Mouse (Mus musculus) forelimb bud, embryonic 11.5 days (tissue): ENCODE results near the gene Slc17a8.
A peak's percentile ranks its signal among the peaks of the same experiment; 100 is the strongest.
"Not testable (repeated sequence)": the region's sequence is repeated elsewhere in the genome, so short reads cannot be mapped to it uniquely, and the experiment has no call there.

Experiments used
- DNase-seq: peaks from one replicate; pipeline ENCODE4 v3.0.0-alpha.2; 2012; ENCODE audit warnings: low read depth, low spot score

Slc17a8 gene

DNA sequence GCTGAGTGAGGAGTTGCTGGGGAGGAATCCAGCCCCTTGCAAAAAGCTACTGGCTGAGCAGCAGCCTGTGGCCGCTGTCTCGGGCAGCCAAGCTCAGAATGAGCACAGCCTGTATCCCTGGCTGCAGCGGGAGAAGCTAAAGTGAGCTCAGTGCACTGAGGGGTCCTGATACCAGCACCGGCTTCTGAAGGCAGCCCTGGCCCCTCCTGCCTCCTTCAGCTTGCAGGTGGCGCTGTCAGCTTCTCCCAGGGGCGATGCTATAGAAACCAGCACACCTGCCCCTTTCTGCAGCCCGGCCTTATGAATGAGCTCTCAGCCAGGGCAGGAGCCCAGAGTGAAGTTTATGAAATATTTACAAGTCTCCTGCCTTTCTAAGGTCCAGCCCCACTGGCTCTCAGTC is at the start of gene Slc17a8:
Gene Slc17a8, minus strand, starts transcription at position 125 of the 400 bp plus-strand sequence.
- DNase-seq, result no peak

DNA sequence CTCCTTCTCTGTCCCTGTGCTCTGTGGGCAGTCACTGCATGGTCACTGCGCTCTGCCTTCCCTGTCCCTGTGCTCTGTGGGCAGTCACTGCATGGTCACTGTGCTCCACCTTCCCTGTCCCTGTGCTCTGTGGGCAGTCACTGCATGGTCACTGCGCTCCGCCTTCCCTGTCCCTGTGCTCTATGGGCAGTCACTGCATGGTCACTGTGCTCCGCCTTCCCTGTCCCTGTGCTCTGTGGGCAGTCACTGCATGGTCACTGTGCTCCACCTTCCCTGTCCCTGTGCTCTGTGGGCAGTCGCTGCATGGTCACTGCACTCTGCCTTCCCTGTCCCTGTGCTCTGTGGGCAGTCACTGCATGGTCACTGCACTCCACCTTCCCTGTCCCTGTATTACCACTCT is 49.3 kb upstream of the Slc17a8 start:
- not testable (repeated sequence) for DNase-seq

DNA sequence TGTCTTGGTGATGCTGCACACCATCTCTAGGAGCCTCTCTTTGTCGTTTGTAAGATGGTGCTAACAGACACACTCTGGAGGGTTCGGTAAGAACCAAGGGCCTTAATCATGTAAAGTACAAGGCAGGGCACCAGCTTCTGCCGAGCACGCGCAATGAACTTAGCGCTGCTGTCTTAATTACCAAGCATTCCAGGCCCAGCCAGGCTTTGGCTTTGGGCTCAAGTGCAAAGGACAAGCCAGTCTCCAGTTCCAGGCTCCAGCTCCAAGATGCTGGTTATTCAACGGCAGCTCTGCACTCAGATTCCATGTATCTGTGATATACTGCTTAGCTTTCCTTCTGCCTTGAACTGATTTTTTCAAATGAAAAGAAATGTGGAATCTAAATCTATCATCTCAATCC is 46.5 kb upstream of the Slc17a8 start:
- no peak for DNase-seq

DNA sequence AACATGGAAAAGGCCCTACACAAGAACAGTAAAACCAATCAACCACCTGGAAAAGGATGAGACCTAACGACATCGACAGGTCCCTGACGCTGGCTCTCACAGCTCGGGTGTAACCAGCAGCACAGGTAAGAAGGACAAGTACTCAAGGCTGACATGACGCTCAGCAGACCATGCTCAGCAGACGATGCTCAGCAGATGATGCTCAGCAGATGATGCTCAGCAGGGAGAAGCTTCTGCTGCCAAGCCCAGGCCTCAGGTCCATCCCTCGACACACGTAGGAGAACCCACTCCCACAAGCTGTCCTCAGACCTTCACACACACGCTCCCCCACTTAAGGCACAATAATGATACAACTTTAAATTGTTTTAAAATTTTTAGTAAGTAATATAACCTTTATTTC is 44.6 kb upstream of the Slc17a8 start:
- DNase-seq, result no peak

DNA sequence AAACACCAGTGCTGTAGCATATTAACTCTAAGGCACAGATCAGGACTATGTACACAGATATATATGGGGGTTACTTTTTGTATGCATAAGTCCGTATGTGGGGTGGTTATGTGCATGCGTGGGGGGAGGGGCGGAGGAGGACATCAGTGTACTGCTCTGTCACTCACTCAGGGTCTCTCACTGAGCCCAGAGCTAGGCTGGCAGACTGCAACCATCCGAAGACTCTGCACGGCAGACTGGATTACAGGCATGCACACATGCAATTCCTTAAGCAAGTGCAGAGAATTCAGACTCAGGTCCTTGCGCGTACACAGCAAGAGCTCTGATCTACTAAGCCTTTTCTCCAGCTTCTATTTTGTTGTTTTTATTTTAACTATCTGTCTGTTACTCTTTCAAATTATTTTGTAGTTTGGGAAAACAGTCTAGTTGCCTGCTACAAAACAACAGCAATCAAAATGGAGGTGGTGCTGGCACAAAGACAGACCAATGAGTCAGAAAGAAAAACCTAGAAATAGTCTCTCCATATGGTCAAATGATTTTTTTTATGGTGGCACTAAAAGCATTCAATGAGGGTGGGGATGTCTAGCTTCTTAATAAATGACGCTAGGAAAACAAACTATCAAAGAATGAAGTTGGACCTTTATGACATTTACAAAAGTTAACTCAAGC is 44.1 kb upstream of the Slc17a8 start:
- DNase-seq, result no peak

DNA sequence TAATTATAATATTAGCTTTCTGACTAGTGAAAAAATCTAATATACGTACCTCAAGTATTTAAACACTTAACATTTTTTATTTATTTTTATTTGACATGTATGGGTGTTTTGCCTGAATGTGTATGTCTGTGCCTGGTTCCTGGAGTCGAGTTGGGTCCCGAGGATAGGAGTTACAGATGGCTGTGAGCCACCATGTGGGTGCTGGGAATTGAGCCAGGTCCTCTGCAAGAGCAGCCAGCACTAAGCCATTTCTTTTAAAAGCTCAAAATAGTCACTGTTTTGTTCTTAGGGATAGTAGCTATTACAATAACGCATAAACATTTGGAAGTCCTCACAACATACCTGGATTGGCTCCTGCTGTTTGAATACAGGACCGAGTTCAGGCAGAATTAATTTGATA is 35.3 kb upstream of the Slc17a8 start:
- no peak for DNase-seq

DNA sequence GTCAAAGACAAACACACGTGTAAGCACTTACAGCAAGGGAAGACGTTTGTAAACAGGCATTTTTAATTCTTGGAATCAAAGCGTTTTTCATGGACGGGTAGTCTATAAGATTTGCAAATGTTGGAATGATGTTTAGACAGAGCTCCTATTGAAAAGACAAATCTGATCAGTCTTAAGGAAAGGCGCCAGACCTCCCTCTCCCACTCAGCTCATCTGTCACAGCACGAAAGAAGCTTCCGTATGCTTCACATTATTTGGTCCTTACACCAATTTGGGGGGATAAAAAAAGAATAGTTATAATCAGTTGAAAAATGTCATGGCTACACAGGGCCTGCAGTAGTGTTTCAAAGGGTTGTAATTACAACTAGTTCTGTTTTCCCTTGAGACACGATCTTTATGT is 31.9 kb upstream of the Slc17a8 start:
- DNase-seq, result no peak

DNA sequence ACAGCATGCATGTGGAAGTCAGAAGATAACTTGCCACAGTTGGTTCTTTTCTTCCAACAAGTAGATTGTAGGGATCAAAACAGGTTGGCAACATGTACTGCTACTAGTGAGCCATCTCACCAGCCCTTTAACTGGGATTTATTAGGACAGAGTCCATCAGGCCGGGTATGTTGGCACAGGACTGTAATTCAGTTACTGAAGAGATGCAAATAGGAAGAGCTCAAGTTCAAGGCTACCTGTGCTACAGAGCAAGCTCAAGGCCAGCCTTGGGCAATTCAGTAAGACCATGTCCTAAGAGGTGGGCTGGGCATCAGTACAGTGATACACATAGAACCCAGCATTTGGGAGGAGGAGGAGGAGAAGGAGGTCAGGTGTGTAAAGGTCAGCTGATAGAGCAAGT is 30.6 kb upstream of the Slc17a8 start:
- DNase-seq, result no peak

DNA sequence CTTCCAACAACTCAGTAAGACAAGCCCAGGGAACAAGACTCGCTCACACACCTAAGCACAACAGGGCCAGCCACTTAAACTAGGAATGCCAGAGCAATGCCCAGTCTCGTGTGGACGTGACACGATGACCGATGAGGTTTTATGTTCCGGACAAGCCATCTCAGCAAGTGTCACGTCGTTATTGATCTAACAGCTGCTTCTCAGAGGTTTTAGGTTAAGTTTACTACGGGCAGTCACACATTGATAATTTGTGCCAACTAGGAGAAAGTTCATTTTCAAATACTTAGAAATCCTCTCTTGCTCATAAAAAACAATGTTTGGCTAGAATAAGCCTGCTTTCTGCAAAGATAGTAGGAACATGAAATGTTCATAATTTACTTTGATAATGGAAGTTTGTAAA is 25.9 kb upstream of the Slc17a8 start:
- no peak for DNase-seq

DNA sequence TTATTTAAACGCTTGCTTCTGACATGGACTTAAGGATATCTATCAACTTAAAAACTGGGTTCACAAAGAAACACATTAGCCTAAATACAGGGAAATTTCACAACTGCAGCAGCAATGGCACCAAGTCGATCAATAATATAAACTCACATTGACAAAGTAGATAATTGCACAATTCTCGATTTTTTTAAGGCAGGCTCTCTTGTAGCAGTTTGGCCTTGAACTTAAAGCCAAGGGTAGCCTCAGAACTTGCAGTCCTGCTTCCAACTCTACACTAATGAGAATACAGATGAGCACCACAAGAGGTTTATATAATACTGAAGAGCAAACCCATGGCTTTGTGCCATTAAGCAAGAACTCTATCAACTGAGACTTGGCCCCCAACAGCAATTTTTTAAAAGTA is 15.9 kb upstream of the Slc17a8 start:
- DNase-seq, result no peak

DNA sequence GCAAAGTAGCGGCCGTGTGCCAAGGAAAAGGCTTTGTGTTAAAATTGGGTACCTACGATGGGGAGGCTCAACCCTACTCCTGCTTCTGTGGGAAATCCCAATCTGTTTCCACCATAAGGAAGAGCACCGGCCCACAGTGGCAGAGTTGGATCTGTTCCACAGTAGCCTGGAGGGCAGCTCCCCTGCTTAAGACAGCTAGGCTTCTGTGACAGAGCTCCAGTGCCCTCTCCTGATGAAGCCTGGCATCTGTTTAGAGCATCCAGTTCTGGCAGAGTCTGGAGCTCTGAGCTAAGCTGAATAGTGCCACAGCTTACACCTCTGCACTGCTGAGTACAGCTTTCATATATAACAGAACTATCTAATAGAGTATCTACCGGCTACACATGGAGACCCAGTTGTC is 14.0 kb upstream of the Slc17a8 start:
- no peak for DNase-seq

DNA sequence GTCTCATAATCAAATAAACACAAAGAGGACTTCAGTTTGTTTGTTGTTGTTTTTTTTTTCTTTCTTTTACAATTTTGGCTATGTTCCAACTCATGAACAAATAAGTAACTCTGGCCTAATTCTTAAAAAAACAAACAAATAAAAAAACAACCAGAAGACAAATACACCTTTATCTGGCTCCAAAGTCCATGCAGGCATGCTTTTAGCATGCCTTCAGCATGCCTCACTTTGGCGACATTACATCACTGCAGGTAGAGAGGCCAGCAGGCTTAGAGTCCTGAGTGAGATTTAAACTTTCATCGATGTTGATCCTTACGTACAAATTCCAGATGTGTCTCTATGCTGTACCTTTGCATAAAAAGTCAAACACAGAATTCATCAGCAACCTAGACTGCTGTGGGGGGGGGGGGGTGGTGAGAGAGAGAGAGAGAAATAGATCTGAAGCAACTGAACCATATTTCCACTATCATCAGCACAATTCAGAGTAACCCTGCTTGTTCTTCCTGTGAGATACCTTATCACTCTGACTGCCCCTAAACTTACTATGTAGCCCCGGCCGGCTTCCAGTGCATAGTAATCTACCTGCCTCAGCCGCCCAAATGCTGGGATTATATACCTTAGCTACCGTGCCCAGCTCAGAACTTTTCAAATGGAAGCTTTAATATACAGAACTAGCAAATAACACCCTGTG is 12.8 kb upstream of the Slc17a8 start:
- DNase-seq, result no peak

DNA sequence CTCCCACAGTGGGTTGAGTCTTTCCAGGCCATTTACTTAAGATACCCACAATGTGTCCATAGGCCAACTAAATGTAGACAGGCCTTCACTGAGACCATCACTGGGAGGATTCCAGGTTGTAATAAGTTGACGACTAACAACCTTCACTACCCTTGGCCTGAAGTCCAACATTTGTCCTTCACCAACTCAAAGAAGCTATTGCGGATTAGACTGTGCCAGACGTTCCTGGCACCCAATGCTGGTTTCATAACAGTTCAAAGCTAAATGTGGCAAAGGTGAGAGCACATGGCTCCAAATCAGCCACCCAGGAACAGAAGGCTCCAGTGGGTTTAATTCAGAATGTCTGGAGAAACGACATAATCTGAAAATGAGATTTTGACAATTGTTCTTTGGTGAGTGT is 12.1 kb upstream of the Slc17a8 start:
- DNase-seq, result no peak

DNA sequence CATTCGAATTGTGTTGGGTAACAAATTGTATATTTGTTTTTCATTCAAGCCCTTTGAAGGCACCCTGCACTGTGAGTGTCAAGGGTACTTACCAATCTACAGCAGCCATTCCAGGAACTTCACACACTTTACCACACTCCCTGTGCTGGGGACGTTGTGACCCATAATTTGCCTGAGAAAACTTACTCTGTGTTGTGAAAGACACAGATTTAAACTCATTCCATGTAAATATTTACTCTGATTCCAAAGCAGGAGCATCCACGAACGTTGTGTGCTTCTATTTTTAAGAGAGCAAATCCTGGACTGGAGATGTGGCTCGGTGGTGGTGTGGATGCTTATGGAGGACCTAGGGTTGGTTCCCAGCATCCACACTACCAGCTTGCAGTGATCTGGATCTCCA is 10.8 kb upstream of the Slc17a8 start:
- no peak for DNase-seq

DNA sequence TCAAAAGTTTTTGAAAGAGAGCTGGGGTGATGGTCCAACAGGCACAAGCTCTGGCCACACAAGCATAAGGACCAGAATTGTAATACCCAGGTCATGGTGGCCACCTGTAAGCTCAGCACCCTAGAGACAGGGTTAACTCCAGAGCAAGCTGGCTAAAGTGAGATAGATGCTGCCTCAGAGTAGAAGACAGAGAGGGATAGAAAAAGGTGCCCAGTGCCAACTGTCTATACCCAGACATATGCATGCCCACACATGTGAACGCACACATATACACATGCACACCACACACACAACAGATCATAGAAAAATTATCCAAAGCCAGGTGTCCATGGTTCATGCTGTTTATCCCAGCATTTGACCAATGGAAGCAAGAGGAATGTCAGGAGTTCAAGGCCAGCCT is 9.5 kb upstream of the Slc17a8 start:
- no peak for DNase-seq

DNA sequence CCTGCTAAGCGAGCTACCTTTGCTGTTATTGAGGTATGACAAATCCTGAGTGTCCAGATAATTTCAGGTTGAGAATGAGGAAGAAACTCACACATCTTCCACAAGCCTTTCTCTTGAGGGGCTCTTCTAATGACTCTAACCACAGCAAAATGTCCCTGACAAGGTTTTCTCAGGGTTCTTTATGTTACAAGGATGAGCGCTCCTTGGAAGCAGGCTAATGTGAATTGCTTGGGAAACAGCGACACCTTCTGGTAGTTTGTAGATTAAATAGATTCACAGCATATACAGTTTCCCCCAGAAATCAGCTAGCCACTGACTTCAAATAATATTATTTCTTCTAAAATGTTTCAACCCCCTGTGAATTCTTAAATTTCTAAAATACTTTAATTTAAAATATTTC is 9.0 kb upstream of the Slc17a8 start:
- DNase-seq, result peak; percentile 86

DNA sequence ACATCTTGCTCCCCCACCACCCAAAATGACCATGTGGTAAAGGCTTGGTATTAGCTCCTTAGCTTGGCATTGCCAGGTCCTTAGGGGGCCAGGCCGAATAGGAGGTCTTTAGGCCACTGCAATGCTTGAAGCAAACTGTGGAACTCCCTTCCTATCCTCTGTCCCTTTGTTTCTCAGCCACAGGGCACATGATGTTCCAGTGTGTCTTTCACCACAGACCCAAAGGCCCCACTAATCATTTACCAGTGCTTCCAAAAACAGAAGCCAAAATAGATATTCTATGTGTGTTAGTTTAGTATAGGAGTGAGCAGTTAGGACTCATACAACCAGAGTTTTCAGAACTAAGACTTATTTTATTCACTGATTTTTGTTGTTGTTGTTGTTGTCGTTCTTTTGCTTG is 5.7 kb upstream of the Slc17a8 start:
- DNase-seq, result no peak

DNA sequence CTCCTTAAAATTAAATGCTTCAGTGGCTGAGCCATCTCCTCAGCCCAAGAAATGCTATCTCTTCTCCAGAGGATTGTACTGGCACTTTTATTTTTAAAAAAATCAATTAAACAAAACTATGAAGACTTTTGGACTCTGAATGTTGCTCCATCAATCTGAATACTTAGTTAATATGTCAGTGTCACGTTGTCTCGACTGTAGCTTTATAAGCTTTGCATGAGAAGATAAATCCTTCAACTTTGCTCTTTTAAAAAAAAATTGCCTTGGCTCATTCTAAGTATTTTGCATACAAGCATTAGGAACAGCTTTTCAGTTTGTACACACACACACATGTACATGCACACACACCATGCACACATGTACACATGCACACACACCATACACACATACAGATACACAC is 3.1 kb upstream of the Slc17a8 start:
- no peak for DNase-seq

DNA sequence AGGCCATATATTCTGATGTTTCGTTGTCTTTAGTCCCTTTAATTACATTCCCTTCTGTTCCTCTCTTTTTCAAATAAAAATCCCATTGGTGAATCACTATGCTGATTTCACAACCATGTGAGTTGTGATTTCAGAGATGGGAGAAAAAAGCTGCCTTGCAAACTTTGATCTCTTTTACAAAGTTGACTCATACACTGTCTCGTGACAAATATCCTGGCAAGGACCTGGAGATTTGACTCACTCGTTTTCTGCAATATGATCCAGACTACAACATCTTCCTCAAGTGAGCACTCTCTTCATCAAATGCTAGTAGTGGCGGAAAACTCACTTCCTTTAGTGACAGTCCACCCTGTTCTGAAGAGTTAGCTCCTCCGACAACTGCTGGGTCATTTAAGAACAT is 21.7 kb downstream of the Slc17a8 start:
- DNase-seq, result no peak

DNA sequence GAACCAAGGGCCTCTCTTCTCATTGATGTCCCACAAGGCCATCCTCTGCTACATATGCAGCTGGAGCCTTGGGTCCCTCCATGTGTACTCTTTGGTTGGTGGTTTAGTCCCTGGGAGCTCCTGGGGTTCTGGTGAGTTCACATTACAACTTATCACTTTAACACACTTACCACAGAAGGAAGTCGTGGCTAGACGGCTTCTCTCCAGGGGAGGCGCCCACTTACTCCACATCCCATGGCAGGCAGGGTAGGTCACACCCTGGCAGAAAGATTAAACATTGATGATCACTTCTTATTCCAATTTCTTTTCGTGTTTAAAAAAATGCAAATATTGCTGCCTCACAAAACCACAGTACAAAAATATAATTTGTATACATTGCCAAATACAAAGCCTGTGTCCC is 23.8 kb downstream of the Slc17a8 start:
- DNase-seq, result no peak

DNA sequence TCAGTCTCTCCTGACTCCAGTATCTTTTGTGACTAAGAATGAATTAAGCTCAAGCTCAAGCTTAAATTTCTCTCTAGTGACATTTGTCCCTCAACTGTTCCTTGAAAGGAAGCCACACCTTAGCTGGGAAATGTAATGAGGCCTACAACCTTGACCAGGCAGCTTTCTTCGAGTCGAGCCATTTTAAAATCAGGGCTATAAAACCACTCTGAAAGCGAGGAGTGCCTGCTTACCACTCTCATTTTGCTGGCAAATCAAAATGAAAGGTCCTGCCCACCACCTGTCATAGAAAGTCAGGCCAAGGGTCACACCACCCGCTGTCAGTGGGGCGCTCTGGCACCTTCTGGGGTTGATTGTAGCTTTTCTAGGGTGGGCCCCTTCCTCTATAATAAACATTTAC is 25.1 kb downstream of the Slc17a8 start:
- DNase-seq, result no peak

DNA sequence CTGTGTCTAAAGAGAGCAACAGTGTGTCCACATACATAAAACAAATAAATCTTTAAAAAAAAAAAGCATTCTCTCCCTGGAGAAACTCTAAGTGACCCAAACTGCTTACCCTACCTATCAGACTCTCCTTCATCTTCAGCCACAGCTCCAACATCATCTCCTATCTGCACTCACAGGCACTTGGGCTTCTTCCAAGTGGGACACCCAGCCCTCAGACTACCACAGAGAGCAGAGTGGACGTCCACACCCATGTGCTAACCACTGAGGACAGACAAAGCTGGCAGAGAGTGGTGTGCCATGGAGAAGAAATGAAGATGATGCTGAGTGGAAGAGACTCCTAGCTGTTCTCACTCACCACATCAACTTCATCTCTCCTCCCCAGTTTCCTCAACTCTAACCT is 25.5 kb downstream of the Slc17a8 start:
- DNase-seq, result no peak

DNA sequence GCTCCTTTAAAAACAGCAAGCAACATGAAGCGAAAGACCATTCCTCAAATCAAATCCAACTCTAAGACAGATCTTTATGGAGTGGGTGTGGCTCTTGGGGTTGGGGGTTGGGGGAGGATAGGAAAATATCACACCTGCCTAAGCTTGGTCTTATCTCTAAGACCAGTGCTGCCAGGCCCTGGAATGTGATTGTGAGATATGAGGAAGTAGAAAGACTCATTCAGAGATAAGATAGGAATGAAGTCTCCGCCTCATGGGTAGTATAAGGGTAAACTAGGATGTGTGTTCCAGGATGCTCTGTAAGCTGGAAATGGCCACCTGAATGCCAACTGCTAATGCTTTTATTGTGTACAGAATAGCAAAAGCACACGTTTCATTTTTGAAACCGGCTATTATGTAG is 26.7 kb downstream of the Slc17a8 start:
- DNase-seq, result no peak

DNA sequence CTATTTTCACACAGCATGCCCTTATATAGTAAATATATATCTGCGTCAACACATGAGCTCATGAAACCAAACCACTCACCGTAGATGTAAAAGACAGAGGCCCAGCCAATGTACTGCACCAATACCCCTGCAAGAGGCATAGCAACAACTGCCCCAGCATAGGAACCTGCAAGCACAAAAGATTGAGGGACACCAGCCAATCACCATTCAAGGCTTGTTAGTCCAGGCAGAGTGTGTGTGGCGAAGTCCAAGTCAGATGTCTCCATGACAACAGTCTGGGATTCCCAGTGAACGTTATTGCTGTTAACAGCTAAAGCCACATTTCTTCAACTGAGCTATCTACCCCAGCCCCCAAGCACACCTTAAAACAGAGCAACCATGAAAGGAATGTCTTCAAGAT is 28.3 kb downstream of the Slc17a8 start:
- DNase-seq, result no peak
